Mouse (Mus musculus) c-Kit-positive CD71-negative TER-119-negative erythroid progenitor cells, embryonic 14.5 days (primary cell): ENCODE measurements around the gene Gpld1.

Experiments
- DNase-seq: peaks from one replicate; pipeline ENCODE4 v3.0.0-alpha.2; 2013; ENCODE audit warnings: low read depth

Gpld1 gene

GRCm38 (mm10) chr13:24942512-24943282 lies at the start of gene Gpld1:
Gene Gpld1, plus strand, starts transcription at chr13:24943152.
- no peak for DNase-seq

- no peak for DNase-seq
Measured at GRCm38 (mm10) chr13:24893880-24894279, 49.1 kb upstream of the Gpld1 start.

- DNase-seq: no peak
Measured at GRCm38 (mm10) chr13:24901916-24902315, 41.0 kb upstream of the Gpld1 start.

- DNase-seq: no peak
Measured at GRCm38 (mm10) chr13:24903412-24903811, 39.5 kb upstream of the Gpld1 start.

GRCm38 (mm10) chr13:24905422-24905821 lies 37.5 kb upstream of the Gpld1 start:
- DNase-seq: no peak

GRCm38 (mm10) chr13:24906831-24907570 lies 36.0 kb upstream of the Gpld1 start:
- no peak for DNase-seq

- DNase-seq: no peak
Measured at GRCm38 (mm10) chr13:24909112-24909511, 33.8 kb upstream of the Gpld1 start.

- no peak for DNase-seq
Measured at GRCm38 (mm10) chr13:24913576-24913975, 29.4 kb upstream of the Gpld1 start.

GRCm38 (mm10) chr13:24914915-24915314 lies 28.0 kb upstream of the Gpld1 start:
- DNase-seq: no peak

GRCm38 (mm10) chr13:24915831-24916230 lies 27.1 kb upstream of the Gpld1 start:
- no peak for DNase-seq

GRCm38 (mm10) chr13:24920333-24920977 lies 22.5 kb upstream of the Gpld1 start:
- DNase-seq: peak; percentile 41

GRCm38 (mm10) chr13:24921281-24921680 lies 21.7 kb upstream of the Gpld1 start:
- DNase-seq: no peak

GRCm38 (mm10) chr13:24923991-24924390 lies 19.0 kb upstream of the Gpld1 start:
- no peak for DNase-seq

GRCm38 (mm10) chr13:24930591-24930990 lies 12.4 kb upstream of the Gpld1 start:
- DNase-seq: no peak

- DNase-seq: no peak
Measured at GRCm38 (mm10) chr13:24933199-24933598, 9.8 kb upstream of the Gpld1 start.

GRCm38 (mm10) chr13:24936772-24937107 lies 6.2 kb upstream of the Gpld1 start:
- DNase-seq: no peak

- DNase-seq: peak; percentile 33
Measured at GRCm38 (mm10) chr13:24937108-24937838, 5.7 kb upstream of the Gpld1 start, which contains the start of gene Aldh5a1. Gene Aldh5a1, minus strand, starts transcription at chr13:24937661.

GRCm38 (mm10) chr13:24937839-24938166 lies 5.1 kb upstream of the Gpld1 start:
- no peak for DNase-seq

- peak; percentile 62 for DNase-seq
Measured at GRCm38 (mm10) chr13:24938683-24939082, 4.3 kb upstream of the Gpld1 start.

- no peak for DNase-seq
Measured at GRCm38 (mm10) chr13:24939472-24939871, 3.5 kb upstream of the Gpld1 start.

- DNase-seq: no peak
Measured at GRCm38 (mm10) chr13:24943303-24943702, 351 bp downstream of the Gpld1 start.

GRCm38 (mm10) chr13:24945567-24945966 lies 2.6 kb downstream of the Gpld1 start:
- DNase-seq: no peak
